Mouse (Mus musculus) spleen, adult 2 months (tissue): Measurements from ENCODE around the gene Kcnc2. TPM values are rescaled to one million over a fixed set of nuclear protein-coding genes. Genes with fewer than 3 reads are reported as not detected.

Source experiments
- DNase-seq, 2 experiments: peaks; one replicate each; pipeline versions ENCODE4 v3.0.0 to v3.0.0-alpha.2; 2012 to 2021; ENCODE audit warnings: low spot score in 2 of 2, low read depth in 1 of 2
- H3K27ac ChIP-seq: fragments of 200-500 bp; 2 replicates; pipeline ENCODE4 v1.5.1; 2012; ENCODE audit warnings: low read length, inconsistent platforms; ENCODE audit not compliant: insufficient read depth
- H3K27me3 ChIP-seq: fragments of 200-500 bp; 2 replicates; pipeline ENCODE4 v1.6.1; 2012; ENCODE audit warnings: mild to moderate bottlenecking, moderate library complexity, low read length, inconsistent platforms; ENCODE audit not compliant: control insufficient read depth, insufficient read depth
- H3K36me3 ChIP-seq: fragments of 200-500 bp; 2 replicates; pipeline ENCODE4 v1.6.1; 2012; ENCODE audit warnings: mild to moderate bottlenecking, low read length, inconsistent platforms; ENCODE audit not compliant: control insufficient read depth, insufficient read depth
- H3K4me1 ChIP-seq: fragments of 200-500 bp; 2 replicates; pipeline ENCODE4 v1.6.1; 2011; ENCODE audit warnings: inconsistent platforms; ENCODE audit not compliant: control insufficient read depth, insufficient read depth, insufficient read length
- H3K4me3 ChIP-seq: fragments of 200-500 bp; 2 replicates; pipeline ENCODE4 v1.5.1; 2011; ENCODE audit warnings: mild to moderate bottlenecking, inconsistent platforms; ENCODE audit not compliant: insufficient read depth, insufficient read length; ENCODE audit errors: extremely low read depth
- CTCF ChIP-seq: fragments of 200-500 bp; IDR thresholded peaks from 2 replicates; pipeline ENCODE4 v1.5.1; 2011; ENCODE audit warnings: mild to moderate bottlenecking, inconsistent platforms; ENCODE audit not compliant: insufficient read depth, insufficient read length, insufficient replicate concordance; ENCODE audit errors: extremely low read depth
- POLR2A ChIP-seq: fragments of 200-500 bp; IDR thresholded peaks from 2 replicates; pipeline ENCODE4 v1.6.1; 2011; ENCODE audit warnings: low read depth, low read length, inconsistent platforms
- WGBS: fragments of 180-500 bp; shearing (Covaris S2); methylation state at CpG from one replicate; pipeline ENCODE4 v1.1.7; 2018; 5-methylcytosine and 5-hydroxymethylcytosine counted together
- polyA plus RNA-seq: library from polyadenylated mRNA; depleted of rRNA; stranded (reverse); fragments of >200 nt; gene quantifications from 2 replicates; pipeline ENCODE4 v1.2.3, GENCODE M21; 2012

Gene Kcnc2
- polyA plus RNA-seq, 1 experiment = 0.02 TPM

DNA sequence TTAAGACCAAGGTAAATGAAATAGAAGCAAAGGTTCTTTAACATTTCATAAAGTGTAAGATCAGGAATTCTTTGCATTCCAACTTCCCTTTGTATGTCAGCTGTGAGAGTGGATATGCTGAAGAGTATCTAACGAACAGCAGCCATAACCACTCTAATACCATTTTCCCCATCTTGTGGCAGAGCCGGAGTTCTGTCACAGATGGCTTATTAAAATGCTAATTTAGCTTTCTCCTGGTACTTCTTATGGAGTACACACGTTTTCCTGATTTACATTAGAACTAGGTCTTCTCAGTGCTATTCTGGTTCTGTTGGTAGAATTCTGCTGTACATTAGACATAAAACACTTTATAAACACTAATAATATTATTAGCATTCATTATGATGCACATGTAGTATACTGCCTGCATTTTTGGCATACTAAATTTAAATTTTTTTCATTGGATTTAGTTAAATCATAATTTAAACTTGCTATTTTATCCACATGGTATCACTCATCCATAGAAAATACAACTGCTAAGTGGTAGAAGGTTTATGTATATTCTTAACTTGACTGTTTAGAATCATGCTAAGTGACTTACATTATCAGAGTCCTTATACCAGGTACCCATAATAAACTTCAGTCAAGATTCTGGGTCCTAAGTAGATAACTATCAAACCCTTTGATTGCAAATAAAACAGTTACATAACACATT is 86.9 kb downstream of the Kcnc2 start:
- no peak for DNase-seq
- no peaks in the 10 kb centered on the region for H3K27me3 ChIP-seq
- no peak overlapping the region for H3K27ac ChIP-seq
- no peak overlapping the region for H3K4me3 ChIP-seq
- no peaks in the 10 kb centered on the region for H3K4me1 ChIP-seq
- TF ChIP-seq POLR2A (no peak), CTCF (no peak)
- no peaks in the 10 kb centered on the region for H3K36me3 ChIP-seq
- 82% methylated on average over 3 of the region's 3 CpGs for WGBS

DNA sequence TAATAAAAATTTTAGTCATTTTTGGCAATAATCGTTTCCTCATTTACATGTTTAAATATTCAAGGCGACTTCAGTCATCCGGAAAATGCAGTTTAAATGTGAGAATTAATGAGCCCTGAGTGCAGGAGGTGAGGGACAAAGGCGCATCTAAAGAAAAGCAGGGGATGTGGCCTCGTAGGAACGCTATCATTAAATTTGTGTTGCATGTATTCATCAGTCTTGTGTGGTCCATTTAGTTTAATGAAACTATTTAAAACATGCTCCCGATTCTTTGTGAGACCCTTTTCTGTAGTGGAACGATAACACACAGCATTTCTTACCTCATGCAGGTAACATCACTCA is 87.4 kb downstream of the Kcnc2 start:
- Histone ChIP-seq H3K27ac (no peak overlapping the region), H3K4me1 (no peaks in the 10 kb centered on the region), H3K27me3 (no peaks in the 10 kb centered on the region), H3K36me3 (no peaks in the 10 kb centered on the region), H3K4me3 (no peak overlapping the region)
- TF ChIP-seq POLR2A (no peak), CTCF (no peak)
- WGBS = 89% methylated on average over 8 of the region's 8 CpGs
- DNase-seq = no peak

DNA sequence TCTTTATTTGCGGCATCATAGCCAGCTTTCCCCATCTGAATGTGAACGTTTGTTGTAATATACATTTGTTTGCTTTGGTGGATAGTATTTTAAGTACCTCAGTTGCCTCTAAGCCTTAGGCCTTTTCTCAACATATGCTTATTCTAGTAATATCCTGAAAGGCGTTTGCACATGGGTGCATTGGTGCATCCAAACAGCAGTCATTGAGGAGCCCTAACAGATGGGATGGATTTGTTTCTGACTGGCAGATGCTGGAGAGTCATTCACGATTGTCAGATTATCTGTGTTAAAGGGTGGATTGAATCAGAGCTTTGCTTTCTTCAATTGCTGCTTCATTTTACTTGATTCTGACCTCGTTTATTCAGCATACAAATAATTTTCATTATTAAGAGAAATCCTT is 89.8 kb downstream of the Kcnc2 start:
- Histone ChIP-seq H3K4me1 (no peaks in the 10 kb centered on the region), H3K27ac (no peak overlapping the region), H3K36me3 (no peaks in the 10 kb centered on the region), H3K27me3 (no peaks in the 10 kb centered on the region), H3K4me3 (no peak overlapping the region)
- 82% methylated on average over 5 of the region's 5 CpGs for WGBS
- TF ChIP-seq POLR2A (no peak), CTCF (no peak)
- DNase-seq = no peak

DNA sequence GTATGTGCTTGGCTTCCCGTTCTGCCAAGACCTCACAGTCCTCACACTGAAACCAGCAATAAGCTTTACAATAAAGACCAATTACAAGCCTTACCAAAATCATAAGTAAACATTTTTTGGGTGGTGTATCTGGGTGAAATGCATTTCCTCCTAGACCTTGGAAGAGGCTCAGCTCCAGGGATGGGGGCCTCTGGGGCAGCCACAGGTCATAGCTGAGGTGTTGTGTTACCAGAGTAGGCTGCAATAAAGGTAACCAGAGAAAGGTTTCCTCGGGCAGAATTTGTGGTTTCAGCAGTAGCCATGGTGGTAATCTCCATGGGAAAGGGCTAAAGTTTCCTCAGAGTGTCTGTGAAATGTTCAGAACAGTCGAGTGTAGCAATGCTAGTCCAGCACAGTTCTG is 97.4 kb downstream of the Kcnc2 start:
- Histone ChIP-seq H3K4me1 (no peaks in the 10 kb centered on the region), H3K4me3 (no peak overlapping the region), H3K27ac (no peak overlapping the region), H3K36me3 (no peaks in the 10 kb centered on the region), H3K27me3 (no peaks in the 10 kb centered on the region)
- no peak for DNase-seq
- 59% methylated on average over 3 of the region's 3 CpGs for WGBS
- no peak for TF ChIP-seq POLR2A
- TF ChIP-seq CTCF = no peak

DNA sequence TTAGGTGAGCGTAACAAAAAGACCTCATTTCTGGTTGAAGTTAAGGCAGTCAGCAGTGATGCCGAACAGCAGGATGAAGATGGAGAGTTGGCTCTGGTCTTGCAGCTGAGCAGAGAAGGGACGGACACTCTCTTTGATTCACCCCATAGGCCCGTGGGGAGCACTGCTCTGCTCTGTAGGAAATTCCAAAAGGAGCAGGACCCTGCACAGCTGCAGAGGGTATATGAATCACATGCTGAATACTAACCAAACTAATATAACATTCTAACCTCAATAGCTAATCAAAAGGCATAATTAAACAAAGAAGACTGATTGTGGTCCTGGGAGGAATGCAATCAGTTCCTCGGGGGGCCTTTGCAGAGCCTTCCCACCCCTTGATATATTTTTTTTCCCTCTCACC is 106.2 kb downstream of the Kcnc2 start:
- no peaks in the 10 kb centered on the region for H3K36me3 ChIP-seq
- 88% methylated on average over 5 of the region's 5 CpGs for WGBS
- no peak for DNase-seq
- H3K27ac ChIP-seq = no peak overlapping the region
- no peak for TF ChIP-seq CTCF
- TF ChIP-seq POLR2A = no peak
- H3K4me1 ChIP-seq = no peaks in the 10 kb centered on the region
- no peaks in the 10 kb centered on the region for H3K27me3 ChIP-seq
- no peak overlapping the region for H3K4me3 ChIP-seq

DNA sequence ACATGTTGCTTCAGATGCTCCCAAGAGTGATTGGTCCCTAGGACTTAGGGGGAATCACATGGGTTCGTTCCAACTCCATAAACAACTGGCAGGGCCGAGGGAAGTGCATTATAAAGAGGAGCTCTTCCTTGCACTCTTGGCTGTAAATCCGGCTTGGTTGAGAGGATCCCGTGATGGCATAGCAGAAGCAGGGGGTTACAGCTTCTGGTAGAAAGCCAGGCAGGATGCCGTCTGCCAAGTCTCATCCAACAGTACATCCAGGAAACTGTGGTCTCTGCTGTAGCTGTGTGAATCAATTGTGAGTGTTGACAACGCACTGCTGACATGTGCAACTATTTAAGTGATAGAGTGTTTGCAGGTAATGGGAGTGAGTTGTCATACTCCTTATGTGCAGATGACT is 107.5 kb downstream of the Kcnc2 start:
- Histone ChIP-seq H3K27me3 (no peaks in the 10 kb centered on the region), H3K4me3 (no peak overlapping the region), H3K4me1 (no peaks in the 10 kb centered on the region), H3K27ac (no peak overlapping the region), H3K36me3 (no peaks in the 10 kb centered on the region)
- TF ChIP-seq POLR2A (no peak), CTCF (no peak)
- no peak for DNase-seq
- 64% methylated on average over 6 of the region's 6 CpGs for WGBS

DNA sequence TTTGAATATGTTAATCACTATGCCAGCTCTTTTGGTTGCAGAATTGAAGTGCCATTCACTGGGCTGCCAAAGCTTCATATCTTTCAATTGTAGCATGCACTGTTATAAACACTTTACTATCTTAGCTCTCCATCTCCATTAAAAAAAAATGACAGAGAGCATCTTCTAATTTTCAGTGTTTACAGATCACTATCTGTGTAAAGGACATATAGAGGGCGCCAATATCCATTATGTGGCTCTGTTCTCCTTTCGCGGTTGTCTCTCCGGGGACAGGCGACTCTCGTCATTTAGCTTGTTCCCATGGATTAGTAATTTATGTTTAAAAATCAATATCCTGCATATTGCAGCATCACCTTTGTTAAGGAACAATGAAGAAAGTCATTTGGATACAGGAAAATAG is 109.7 kb downstream of the Kcnc2 start:
- no peaks in the 10 kb centered on the region for H3K36me3 ChIP-seq
- no peak for DNase-seq

More for the DNA sequence above, 109.7 kb downstream of the Kcnc2 start:
- no peaks in the 10 kb centered on the region for H3K27me3 ChIP-seq
- H3K4me1 ChIP-seq = no peaks in the 10 kb centered on the region
- H3K4me3 ChIP-seq = no peak overlapping the region
- H3K27ac ChIP-seq = no peak overlapping the region
- WGBS = 92% methylated on average over 6 of the region's 6 CpGs
- TF ChIP-seq CTCF = no peak
- no peak for TF ChIP-seq POLR2A
